ENCODE assay signal across 16 mouse cellular contexts in genomic region chr5:44779340-44779739, GRCm38 (mm10).
"Had no signal": no experiment of that assay in that cellular context is flagged by ENCODE, and none has a peak within 500 bp of the region (broad histone marks: within the 10 kb centered on the region; RNA-seq: fewer than 3 reads in every experiment).

No protein-coding gene starts in this region.

- ATAC-seq: liver, embryonic 12.5 days; liver, postnatal 0 days; lung, postnatal 0 days; midbrain, embryonic 13.5 days; midbrain, embryonic 15.5 days; midbrain, embryonic 16.5 days had no signal

- DNase-seq: left cerebral cortex, postnatal 4 days; liver; liver, embryonic 13.5 days; liver, postnatal 0 days; lung, adult 18-20 months; lung, adult 2 months; lung, embryonic 14.5 days; lung, postnatal 10 days; lung, postnatal 14 days; lung, postnatal 36 days; lung, postnatal 4 days had no signal
